In genomic region chr2:62440802-62441544, GRCm38 (mm10) we compare ENCODE assay signal across 8 mouse cellular contexts. TPM values are rescaled to one million over a fixed set of nuclear protein-coding genes. Genes with fewer than 3 reads are reported as not detected.
DNase-seq lines count a peak whose midpoint lies in the region; ATAC-seq and TF ChIP-seq lines count a peak whose summit lies in the region.

No protein-coding gene starts in this region.

- WGBS in heart, embryonic 12.5 days = 32% methylated on average over 13 of the region's 13 CpGs
- 28% methylated on average over 13 of the region's 13 CpGs for WGBS in liver, embryonic 11.5 days

- no peak for TF ChIP-seq CTCF in ES-Bruce4 (IDR thresholded peaks at IDR 0.05; ENCODE audit: low read depth, low read length)

- no peak overlapping the region for H3K9ac ChIP-seq in ES-Bruce4 (ENCODE audit: low read depth, poor library complexity, severe bottlenecking)
- H3K9ac ChIP-seq in heart, embryonic 12.5 days = no peak overlapping the region
- 0 out of 2 replicates have a peak overlapping the region, but pooled peaks have one; percentile 10 for H3K9ac ChIP-seq in liver, embryonic 11.5 days (ENCODE audit: low read depth, low read length)

- no peak for TF ChIP-seq EP300 in ES-Bruce4 (IDR thresholded peaks at IDR 0.05; ENCODE audit: insufficient read depth, low read depth, low read length)

- peak; percentile 53 for DNase-seq in liver, embryonic 11.5 days (ENCODE audit: low spot score)
- peak; percentile 44 for DNase-seq in spleen, adult 12 weeks (ENCODE audit: low spot score)
- no peak for DNase-seq in left cerebral cortex, adult 11 months (ENCODE audit: low spot score)
- DNase-seq in layer of hippocampus, adult 9-11 months = no peak
- no peak for DNase-seq in ovary, adult 18-20 months (ENCODE audit: low spot score)

- H3K36me3 ChIP-seq in ES-Bruce4 (ENCODE audit: control insufficient read depth, insufficient read depth, low read length, poor library complexity, severe bottlenecking) = no peaks in the 10 kb centered on the region
- H3K36me3 ChIP-seq in heart, embryonic 12.5 days = no peaks in the 10 kb centered on the region
- H3K36me3 ChIP-seq in liver, embryonic 11.5 days (ENCODE audit: control insufficient read depth, insufficient read depth, low read length) = no peaks in the 10 kb centered on the region

- peak overlapping the region; percentile 55 for H3K4me2 ChIP-seq in heart, embryonic 12.5 days
- peak overlapping the region; percentile 58 for H3K4me2 ChIP-seq in liver, embryonic 11.5 days

- H3K27me3 ChIP-seq in ES-Bruce4 (ENCODE audit: control insufficient read depth, insufficient read depth, low read length, poor library complexity, severe bottlenecking) = no peaks in the 10 kb centered on the region
- no peaks in the 10 kb centered on the region for H3K27me3 ChIP-seq in heart, embryonic 12.5 days (replicated peaks)
- no peaks in the 10 kb centered on the region for H3K27me3 ChIP-seq in liver, embryonic 11.5 days (replicated peaks; ENCODE audit: control insufficient read depth, insufficient read depth, low read length)

- no peaks in the 10 kb centered on the region for H3K4me1 ChIP-seq in ES-Bruce4 (ENCODE audit: control insufficient read depth, insufficient read depth, low read length)
- peaks cover 4% of the 10 kb centered on the region; the same call in 1 of the 2 replicates for H3K4me1 ChIP-seq in brown adipose tissue, adult 24 weeks (ENCODE audit: control insufficient read depth, insufficient read depth, insufficient read length, low read length)
- peaks cover 5% of the 10 kb centered on the region; the same call in 1 of the 2 replicates for H3K4me1 ChIP-seq in heart, embryonic 12.5 days (replicated peaks)
- H3K4me1 ChIP-seq in liver, embryonic 11.5 days (replicated peaks; ENCODE audit: control insufficient read depth, insufficient read depth, low read length) = no peaks in the 10 kb centered on the region; the same call in 1 of the 2 replicates

- TF ChIP-seq POLR2A in ES-Bruce4 (IDR thresholded peaks at IDR 0.05; ENCODE audit: insufficient read depth, low read length) = no peak

- H3K4me3 ChIP-seq in ES-Bruce4 (ENCODE audit: low read depth, low read length) = peak overlapping the region; percentile 34; the same call in 1 of the 2 replicates
- peak overlapping the region; percentile 23; the same call in 1 of the 2 replicates for H3K4me3 ChIP-seq in brown adipose tissue, adult 24 weeks (ENCODE audit: insufficient read depth, low read depth, low read length)
- H3K4me3 ChIP-seq in heart, embryonic 12.5 days = peak overlapping the region; percentile 34
- H3K4me3 ChIP-seq in liver, embryonic 11.5 days (ENCODE audit: low read depth, low read length) = peak overlapping the region; percentile 48

- H3K27ac ChIP-seq in ES-Bruce4 (ENCODE audit: insufficient read depth, low read length) = no peak overlapping the region
- no peak overlapping the region for H3K27ac ChIP-seq in brown adipose tissue, adult 24 weeks (replicated peaks; ENCODE audit: low read depth, low read length)
- H3K27ac ChIP-seq in heart, embryonic 12.5 days (ENCODE audit: poor library complexity, severe bottlenecking) = 0 out of 2 replicates have a peak overlapping the region, but pooled peaks have one; percentile 8
- H3K27ac ChIP-seq in liver, embryonic 11.5 days (ENCODE audit: low read depth, low read length) = no peak overlapping the region

- ATAC-seq in heart, embryonic 12.5 days (ENCODE audit: insufficient number of reproducible peaks, low FRiP score) = peak; percentile 87
- peak; percentile 98 for ATAC-seq in liver, embryonic 11.5 days (replicated peaks; ENCODE audit: low FRiP score)

- no peaks in the 10 kb centered on the region for H3K9me3 ChIP-seq in ES-Bruce4 (replicated peaks; ENCODE audit: control insufficient read depth, insufficient read depth, low read length, poor library complexity, severe bottlenecking)
- no peaks in the 10 kb centered on the region for H3K9me3 ChIP-seq in heart, embryonic 12.5 days (replicated peaks)
- no peaks in the 10 kb centered on the region for H3K9me3 ChIP-seq in liver, embryonic 11.5 days (ENCODE audit: control insufficient read depth, low read length)

RNA-seq across cellular contexts. Expression of gene Dpp4, which starts 28.9 kb away (rescaled TPM):
- 1.0 and 1.2 TPM in 2 replicates for polyA plus RNA-seq in ES-Bruce4 (2011; ENCODE audit: insufficient read depth, insufficient read length, low read depth, missing spikeins)
- 2.0 and 4.7 TPM in 2 replicates for polyA plus RNA-seq in brown adipose tissue, adult 24 weeks (2012; ENCODE audit: insufficient read depth, insufficient read length, missing spikeins)
- polyA plus RNA-seq in heart, embryonic 12.5 days (2016; fragmentation: Nextera tagmentation; extraction: Ambion mirVana) = 19.9 and 20.6 TPM in 2 replicates
- 6.2 and 7.2 TPM in 2 replicates for polyA plus RNA-seq in liver, embryonic 11.5 days (2014; fragmentation: Nextera tagmentation; extraction: Ambion mirVana)

RNA-seq across cellular contexts. Expression of gene Gcg, which starts 42.5 kb away (rescaled TPM):
- not detected in 2 replicates for polyA plus RNA-seq in ES-Bruce4 (2011; ENCODE audit: insufficient read depth, insufficient read length, low read depth, missing spikeins)
- not detected in 2 replicates for polyA plus RNA-seq in brown adipose tissue, adult 24 weeks (2012; ENCODE audit: insufficient read depth, insufficient read length, missing spikeins)
- not detected in 2 replicates for polyA plus RNA-seq in heart, embryonic 12.5 days (2016; fragmentation: Nextera tagmentation; extraction: Ambion mirVana)
- 6.3 and 10.9 TPM in 2 replicates for polyA plus RNA-seq in liver, embryonic 11.5 days (2014; fragmentation: Nextera tagmentation; extraction: Ambion mirVana)

Comparison
In these comparisons a context has a peak if more than half of its experiments do, and no peak if none do; other contexts are left out.
1. DNase-seq: peak in liver, embryonic 11.5 days (single experiment) and spleen, adult 12 weeks (single experiment); none in left cerebral cortex, adult 11 months (single experiment), layer of hippocampus, adult 9-11 months (single experiment) and ovary, adult 18-20 months (single experiment).
2. Peak in every context shown above with its lines, with median percentiles within 50 percentile points of each other: H3K4me3 ChIP-seq.